Mouse (Mus musculus) regulatory T cell (primary cell): ENCODE data around the gene Wnt7b.

Source experiments
- in situ Hi-C: fragments of 300-600 bp; cut with MboI, MseI; formaldehyde crosslinking; loops from one replicate; pipeline ENCODE4 v1.15.1; 2025; ENCODE audit warnings: high pct_unique_total_duplicates

The Wnt7b gene

DNA sequence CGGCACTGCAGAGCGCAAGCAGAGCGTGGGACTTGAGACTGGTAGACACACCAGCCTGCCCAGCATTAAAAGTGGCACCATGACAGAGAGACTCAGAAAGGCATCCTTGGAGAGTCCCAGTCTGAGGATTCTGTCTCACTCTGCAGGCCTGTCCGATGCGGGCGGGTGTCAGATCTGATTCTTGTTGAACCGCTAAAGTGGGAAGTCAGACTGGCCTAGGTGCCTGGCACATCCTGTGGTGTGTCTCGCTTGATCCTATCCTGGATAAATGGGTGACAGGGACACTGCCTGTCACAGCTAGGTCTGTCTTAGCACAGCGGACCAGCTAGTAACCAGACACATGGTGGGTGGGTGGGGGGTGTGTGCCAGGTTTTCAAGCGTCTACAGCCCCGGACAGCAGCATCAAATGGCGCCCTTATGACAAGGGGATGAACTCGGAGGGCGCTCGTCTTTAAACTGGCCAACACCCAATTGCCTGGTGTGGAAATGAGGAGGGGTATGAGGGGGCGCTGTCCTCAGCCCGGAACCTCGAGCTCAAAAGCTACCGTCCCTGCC, at the start of gene Wnt7b:
Gene Wnt7b (minus strand): TSS at position 118 of the 555 bp plus-strand sequence.
- in situ Hi-C loops, result loop anchor here (5.0 to 10.0 kb wide), 3 partner anchors 260 to 425 kb away; no protein-coding TSS in a partner anchor

DNA sequence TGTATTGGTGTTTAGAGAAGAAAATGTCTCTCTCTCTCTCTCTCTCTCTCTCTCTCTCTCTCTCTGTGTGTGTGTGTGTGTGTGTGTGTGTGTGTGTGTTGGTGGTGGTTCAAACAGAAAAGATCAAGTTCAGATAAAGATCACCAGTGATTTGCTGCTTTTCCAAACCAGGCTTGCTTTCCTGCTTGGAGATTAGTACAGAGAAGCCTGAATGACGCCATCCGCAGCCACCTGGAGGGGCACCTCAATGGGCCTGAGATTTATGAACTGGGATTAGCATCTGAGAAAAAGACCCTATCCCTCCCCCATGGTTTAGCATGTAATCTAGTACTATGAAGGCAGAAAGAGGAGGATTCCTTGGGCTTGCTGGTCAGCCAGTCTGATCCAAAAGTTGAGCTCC, 49.3 kb upstream of the Wnt7b start:
- in situ Hi-C loops, result no loop called here

DNA sequence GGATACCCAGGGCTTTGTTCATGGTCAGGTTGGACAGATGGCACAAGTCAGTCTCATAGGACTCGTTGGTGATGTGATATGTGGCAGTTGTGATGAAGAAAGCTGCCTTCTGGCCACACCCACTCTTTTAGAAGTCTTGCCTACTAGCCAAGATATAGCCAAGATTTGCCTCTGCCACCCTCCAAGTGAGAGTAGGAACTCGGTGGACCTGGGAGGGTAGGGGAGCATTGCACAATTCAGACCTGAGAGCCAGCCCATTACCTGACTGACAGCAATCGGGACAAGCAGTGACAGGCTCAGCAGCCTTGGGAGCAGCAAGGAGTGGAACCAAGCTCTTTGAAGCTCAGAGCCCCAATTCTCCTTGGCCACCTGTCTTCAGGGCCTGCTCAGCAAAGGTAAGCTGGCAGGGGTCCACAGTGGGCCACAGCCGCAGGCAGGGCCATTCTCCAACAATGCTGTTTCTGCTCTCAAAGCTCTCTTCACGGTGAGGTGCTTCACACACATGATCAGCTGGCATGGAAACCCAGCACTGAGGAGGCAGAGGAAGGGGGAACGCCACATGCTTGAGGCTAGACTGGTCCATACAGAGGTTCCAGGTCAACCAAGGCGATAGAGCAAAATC, 47.8 kb upstream of the Wnt7b start:
- in situ Hi-C loops, result no loop called here

DNA sequence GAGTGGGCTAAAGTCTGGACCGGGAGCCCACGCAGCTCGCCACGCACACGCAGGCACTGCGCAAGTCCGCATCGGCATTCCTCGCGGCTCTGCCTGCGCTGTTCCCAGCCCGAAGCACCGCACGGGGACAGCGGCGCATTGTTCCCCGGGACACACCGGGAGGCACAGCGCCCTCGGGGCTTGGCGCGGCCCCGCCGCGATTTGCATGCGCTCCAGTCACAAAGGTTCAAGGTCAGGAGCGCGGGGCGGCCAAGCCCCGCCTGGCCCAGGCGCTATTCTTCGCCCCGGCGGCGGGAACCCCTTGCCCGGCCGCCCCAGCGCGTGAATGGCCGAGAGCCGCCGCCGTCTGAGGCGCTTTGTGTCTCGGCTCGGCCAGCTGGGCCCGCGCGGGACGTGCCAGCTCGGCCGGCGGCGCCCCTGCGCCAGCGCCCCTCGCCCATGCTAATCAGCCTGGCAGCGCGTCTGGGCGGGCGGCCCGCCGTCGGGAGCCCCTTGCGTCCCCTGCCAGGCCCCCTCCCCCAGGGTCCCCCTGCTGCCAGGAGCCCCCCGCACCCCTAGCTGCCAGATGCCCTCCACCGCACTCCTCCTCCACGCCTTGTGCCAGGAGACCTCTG, 43.5 kb upstream of the Wnt7b start:
- in situ Hi-C loops, result no loop called here

DNA sequence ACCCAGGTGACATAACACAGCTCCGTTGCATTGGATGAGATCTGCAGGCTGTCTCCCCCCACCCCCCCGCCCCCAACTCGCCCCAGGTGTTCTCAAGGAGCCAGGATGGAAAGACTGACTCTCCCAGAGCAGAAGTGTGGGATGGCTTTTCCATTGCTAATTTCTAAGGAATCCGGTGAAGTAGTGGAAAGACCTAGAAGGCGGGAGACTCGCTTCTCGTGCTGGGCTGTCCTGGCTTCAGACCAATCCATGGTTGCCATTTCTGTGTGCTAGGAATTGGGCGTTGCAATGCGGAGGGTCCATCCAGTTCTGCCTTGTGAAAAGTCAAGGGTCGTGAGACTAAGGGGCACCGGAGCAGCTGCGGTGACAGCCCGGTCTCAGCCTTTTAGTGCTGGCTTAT, 39.9 kb upstream of the Wnt7b start:
- in situ Hi-C loops, result loop anchor here (25.0 kb wide), 1 partner anchor 240 kb away; the partner anchor contains the start of gene Gtse1

- in situ Hi-C loops, result loop anchor here (25.0 kb wide), 1 partner anchor 247 kb away; the partner anchor contains the start of gene Gtse1
Observed at GRCm38 (mm10) chr15:85615537-85616100, 33.3 kb upstream of the Wnt7b start.

- in situ Hi-C loops, result loop anchor here (25.0 kb wide), 1 partner anchor 247 kb away; the partner anchor contains the start of gene Gtse1
Observed at GRCm38 (mm10) chr15:85615075-85615474, 32.8 kb upstream of the Wnt7b start.

GRCm38 (mm10) chr15:85613358-85614266, 31.3 kb upstream of the Wnt7b start:
- in situ Hi-C loops, result loop anchor here (5.0 to 25.0 kb wide), 2 partner anchors 89 to 249 kb away; partner anchors contain the start of gene Gtse1

GRCm38 (mm10) chr15:85612660-85613357, 30.5 kb upstream of the Wnt7b start:
- in situ Hi-C loops, result loop anchor here (5.0 to 25.0 kb wide), 2 partner anchors 89 to 249 kb away; partner anchors contain the start of gene Gtse1

DNA sequence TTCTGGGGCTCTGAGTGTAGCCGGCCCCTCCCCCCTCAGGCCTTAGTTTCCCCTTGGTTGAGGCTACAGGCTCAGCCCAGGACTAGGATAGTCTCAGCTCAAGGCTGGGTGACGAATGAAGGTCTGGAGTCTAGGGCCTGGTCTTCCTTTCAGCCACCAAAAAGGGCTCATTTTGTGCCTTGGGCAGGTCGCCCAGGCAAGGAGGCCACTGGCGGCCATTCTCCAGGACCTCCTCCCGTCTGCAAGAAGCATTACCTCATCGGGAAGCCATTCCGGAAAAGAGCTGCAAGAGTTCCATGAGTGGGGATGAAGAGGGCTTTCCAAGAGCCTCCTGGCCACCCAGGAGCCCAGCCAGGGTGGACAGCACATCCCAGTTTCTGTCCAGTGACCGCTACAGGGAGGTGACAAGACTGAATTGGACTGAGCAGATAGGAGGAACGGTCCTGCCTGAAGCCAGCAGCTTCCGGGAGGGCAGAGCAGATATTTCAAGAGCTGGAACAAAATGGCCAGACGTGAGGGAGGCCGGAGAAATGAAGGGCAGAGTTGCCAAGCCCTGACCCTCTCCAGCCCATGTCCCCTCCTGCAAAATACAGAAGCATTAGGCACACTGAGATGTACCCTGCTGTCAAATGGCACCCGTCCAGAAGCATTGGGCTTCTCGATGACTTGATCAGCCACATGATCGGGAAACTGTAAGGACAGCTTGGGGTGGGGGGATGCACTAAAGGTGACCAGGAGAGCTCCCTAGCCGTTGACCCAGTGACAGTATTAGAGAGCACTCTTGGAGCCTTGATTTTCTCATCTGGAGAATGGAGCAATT, 29.6 kb upstream of the Wnt7b start:
- in situ Hi-C loops, result loop anchor here (5.0 to 25.0 kb wide), 2 partner anchors 90 to 250 kb away; partner anchors contain the start of gene Gtse1

GRCm38 (mm10) chr15:85610618-85611218, 28.4 kb upstream of the Wnt7b start:
- in situ Hi-C loops, result loop anchor here (5.0 to 25.0 kb wide), 2 partner anchors 92 to 252 kb away; partner anchors contain the start of gene Gtse1

DNA sequence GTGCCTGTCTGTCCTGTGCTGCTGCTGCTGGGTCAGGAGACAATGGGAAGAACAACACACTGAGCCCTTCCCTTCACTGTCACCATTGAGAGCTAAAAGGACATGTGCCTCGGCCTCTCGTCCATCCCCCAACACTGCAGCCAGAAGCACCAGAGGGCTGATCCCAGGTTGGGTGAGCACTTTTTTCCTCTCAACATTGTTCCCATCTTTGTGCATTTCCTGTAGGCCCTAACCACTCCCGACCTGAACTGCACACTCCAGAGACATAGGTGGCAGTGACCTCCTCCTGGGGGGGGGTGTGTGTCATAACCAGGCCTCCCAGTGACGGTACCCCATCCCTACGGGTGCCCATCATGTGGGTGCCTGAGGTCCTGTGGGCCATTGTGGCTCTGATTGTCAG, 27.8 kb upstream of the Wnt7b start:
- in situ Hi-C loops, result loop anchor here (5.0 to 25.0 kb wide), 2 partner anchors 92 to 252 kb away; partner anchors contain the start of gene Gtse1

DNA sequence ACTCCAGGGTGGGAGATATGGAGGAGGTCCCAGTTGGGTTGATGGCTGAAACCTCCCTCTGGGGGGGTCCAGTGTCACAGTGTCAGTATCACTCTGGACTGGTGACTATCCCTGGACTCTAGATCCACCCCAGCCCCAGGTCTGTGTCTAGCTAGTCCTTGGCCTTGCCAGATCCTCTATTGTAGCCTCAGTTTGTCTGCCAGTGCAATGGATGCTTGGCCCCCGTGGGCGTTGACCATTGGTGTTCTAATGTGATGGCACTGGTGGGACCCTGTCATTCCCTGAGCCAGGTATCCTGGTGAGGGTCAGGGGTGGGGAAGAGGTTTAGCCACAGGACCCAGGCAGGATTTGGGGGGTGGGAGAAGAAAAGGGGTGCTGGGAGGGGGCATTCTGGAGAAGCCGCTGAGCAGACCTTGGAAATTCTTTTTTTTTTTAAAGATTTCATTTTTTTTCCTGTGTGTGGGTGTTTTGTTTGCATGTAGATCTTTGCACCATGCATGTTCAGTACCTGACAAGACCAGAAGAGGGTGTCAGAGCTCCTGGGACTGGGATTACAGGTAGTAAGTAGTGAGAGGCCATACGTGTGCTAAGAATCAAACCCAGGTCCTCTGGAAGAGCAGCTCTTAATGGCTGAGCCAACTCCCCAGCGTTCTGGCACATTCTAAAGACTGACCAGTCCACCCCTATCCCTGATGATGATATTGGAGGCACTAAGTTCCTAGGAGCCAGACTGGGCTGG, 27.2 kb upstream of the Wnt7b start:
- in situ Hi-C loops, result loop anchor here (5.0 to 25.0 kb wide), 2 partner anchors 93 to 253 kb away; partner anchors contain the start of gene Gtse1

- in situ Hi-C loops, result loop anchor here (25.0 kb wide), 1 partner anchor 256 kb away; the partner anchor contains the start of gene Gtse1
Observed at GRCm38 (mm10) chr15:85605962-85606610, 23.8 kb upstream of the Wnt7b start.

DNA sequence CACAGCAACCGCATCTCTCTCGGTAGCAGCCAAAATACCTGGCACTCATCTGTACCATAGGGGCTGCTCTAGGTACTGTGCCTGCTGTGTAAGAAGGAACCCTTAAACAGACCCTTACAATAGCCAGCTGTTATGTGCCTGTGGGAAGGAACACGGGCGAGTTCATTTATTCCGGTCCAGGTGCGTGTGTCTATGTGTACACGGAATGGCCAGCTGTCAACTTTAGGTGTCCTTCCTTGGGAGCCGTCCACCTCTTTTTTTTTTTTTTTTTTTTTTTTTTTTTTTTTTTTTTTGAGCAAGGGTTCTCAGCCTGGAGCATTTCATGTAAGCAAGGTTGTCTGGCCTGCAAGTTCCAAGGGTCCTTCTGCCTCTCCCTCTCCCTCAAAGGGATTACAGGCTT, 22.7 kb upstream of the Wnt7b start:
- in situ Hi-C loops, result loop anchor here (25.0 kb wide), 1 partner anchor 257 kb away; the partner anchor contains the start of gene Gtse1

- in situ Hi-C loops, result loop anchor here (25.0 kb wide), 1 partner anchor 258 kb away; the partner anchor contains the start of gene Gtse1
Observed at GRCm38 (mm10) chr15:85604507-85604906, 22.2 kb upstream of the Wnt7b start.

DNA sequence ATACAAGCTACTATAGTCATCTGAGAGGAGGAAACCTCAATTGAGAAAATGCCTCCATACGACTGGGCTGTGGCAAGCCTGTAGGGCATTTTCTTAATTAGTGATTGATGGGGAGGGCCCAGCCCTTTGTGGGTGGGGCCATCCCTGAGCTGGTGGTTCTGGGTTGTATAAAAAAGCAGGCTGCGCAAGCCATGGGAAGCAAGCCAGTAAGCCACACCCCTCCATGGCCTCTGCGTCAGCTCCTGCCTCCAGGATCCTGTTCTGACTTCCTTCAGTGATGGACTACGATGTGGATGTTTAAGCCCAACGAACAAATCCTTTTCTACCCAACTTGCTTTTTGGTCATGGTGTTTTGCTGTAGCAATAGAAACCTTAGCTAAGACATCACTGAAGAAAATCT, 21.1 kb upstream of the Wnt7b start:
- in situ Hi-C loops, result loop anchor here (25.0 kb wide), 1 partner anchor 259 kb away; the partner anchor contains the start of gene Gtse1
